Mouse (Mus musculus) kidney, adult 9 months (tissue): ENCODE measurements around the gene Retsat.

ENCODE experiments used
- DNase-seq: peaks from one replicate; pipeline ENCODE4 v3.0.0; 2022

Retsat gene

GRCm38 (mm10) chr6:72590111-72590510 lies 8.2 kb upstream of the Retsat start:
- no peak for DNase-seq

GRCm38 (mm10) chr6:72593011-72593803 lies 5.1 kb upstream of the Retsat start:
- DNase-seq: no peak

- DNase-seq: no peak
Measured at GRCm38 (mm10) chr6:72593914-72594313, 4.4 kb upstream of the Retsat start.

- peak; percentile 43 for DNase-seq
Measured at GRCm38 (mm10) chr6:72597083-72597874, 996 bp upstream of the Retsat start.

GRCm38 (mm10) chr6:72598791-72599557 lies 699 bp downstream of the Retsat start:
- DNase-seq: peak; percentile 78

GRCm38 (mm10) chr6:72600216-72600615 lies 1.9 kb downstream of the Retsat start:
- no peak for DNase-seq

GRCm38 (mm10) chr6:72600771-72601170 lies 2.5 kb downstream of the Retsat start:
- DNase-seq: no peak

- peak; percentile 93 for DNase-seq
Measured at GRCm38 (mm10) chr6:72601732-72602131, 3.5 kb downstream of the Retsat start.

GRCm38 (mm10) chr6:72604066-72604465 lies 5.8 kb downstream of the Retsat start:
- no peak for DNase-seq

- DNase-seq: peak; percentile 82
Measured at GRCm38 (mm10) chr6:72607060-72607459, 8.8 kb downstream of the Retsat start.

- DNase-seq: peak; percentile 86
Measured at GRCm38 (mm10) chr6:72607676-72608075, 9.4 kb downstream of the Retsat start.

- DNase-seq: no peak
Measured at GRCm38 (mm10) chr6:72608662-72609184, 10.4 kb downstream of the Retsat start.

- DNase-seq: no peak
Measured at GRCm38 (mm10) chr6:72610261-72610660, 12.0 kb downstream of the Retsat start.

GRCm38 (mm10) chr6:72615151-72615550 lies 16.9 kb downstream of the Retsat start:
- no peak for DNase-seq

- DNase-seq: no peak
Measured at GRCm38 (mm10) chr6:72615561-72616375, 17.5 kb downstream of the Retsat start.

GRCm38 (mm10) chr6:72616643-72617288 lies 18.5 kb downstream of the Retsat start, which contains the start of gene Tgoln1:
Gene Tgoln1 (minus strand): TSS chr6:72617000.
- peak; percentile 94 for DNase-seq

GRCm38 (mm10) chr6:72619734-72620532 lies 21.7 kb downstream of the Retsat start:
- peak; percentile 61 for DNase-seq

GRCm38 (mm10) chr6:72620920-72621319 lies 22.6 kb downstream of the Retsat start:
- no peak for DNase-seq

GRCm38 (mm10) chr6:72622917-72623316 lies 24.6 kb downstream of the Retsat start:
- no peak for DNase-seq

GRCm38 (mm10) chr6:72623661-72624402 lies 25.6 kb downstream of the Retsat start:
- DNase-seq: peak; percentile 74
